Mouse (Mus musculus) liver, postnatal 0 days (tissue): ENCODE data around the gene Eef1e1.
A peak's percentile ranks its signal among the peaks of the same experiment; 100 is the strongest.

ENCODE experiments used
- CTCF ChIP-seq: sonication (generic); IDR thresholded peaks from 2 replicates; pipeline ENCODE4 v1.5.1; 2016; ENCODE audit warnings: antibody characterized with exemption, low read depth
- EP300 ChIP-seq: IDR thresholded peaks from 2 replicates; pipeline ENCODE4 v1.6.1; 2016; ENCODE audit warnings: antibody characterized with exemption, low read depth, mild to moderate bottlenecking

DNA sequence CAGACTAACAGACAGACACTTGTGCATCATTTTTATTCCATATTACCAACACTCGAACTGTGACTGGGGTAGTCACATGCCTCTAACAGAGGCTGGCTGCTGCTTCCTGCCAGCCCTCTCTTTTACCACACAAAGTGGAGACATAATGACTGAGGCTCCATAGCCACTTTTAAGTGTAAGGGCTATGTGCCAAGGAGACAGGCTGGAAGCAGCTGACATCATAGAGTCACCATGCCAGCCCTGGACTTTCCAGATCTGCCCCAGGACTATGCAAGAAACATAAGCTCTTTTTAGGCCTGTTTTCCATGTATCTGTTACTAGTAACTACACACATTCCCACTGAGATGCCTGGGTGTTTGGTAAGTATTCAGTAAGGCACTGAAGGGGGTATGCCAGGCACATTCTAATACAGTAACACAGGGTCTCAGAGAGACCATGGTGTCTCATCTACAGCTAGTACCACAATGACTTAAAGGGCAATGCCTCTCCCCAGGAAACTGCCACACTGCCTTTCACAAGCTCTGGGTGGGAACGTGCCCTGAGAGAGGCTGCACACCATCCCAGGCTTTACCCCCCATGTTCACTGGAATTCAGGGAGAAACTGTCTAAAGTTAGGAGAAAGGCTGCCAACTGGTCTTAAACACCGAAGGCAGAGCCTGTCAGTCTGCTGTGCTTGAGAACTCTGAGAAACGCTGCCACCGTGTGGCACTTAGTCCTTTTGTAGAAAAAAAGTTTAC lies 33.2 kb downstream of the Eef1e1 start:
- TF ChIP-seq EP300 (no peak), CTCF (peak; percentile 52)
